Mouse (Mus musculus) WW6 (cell line): ENCODE data around the gene Recql5.

ENCODE experiments used
- DNase-seq: peaks from one replicate; pipeline ENCODE4 v3.0.0-alpha.2; 2013; ENCODE audit warnings: low read depth, low spot score

Recql5 gene

DNA sequence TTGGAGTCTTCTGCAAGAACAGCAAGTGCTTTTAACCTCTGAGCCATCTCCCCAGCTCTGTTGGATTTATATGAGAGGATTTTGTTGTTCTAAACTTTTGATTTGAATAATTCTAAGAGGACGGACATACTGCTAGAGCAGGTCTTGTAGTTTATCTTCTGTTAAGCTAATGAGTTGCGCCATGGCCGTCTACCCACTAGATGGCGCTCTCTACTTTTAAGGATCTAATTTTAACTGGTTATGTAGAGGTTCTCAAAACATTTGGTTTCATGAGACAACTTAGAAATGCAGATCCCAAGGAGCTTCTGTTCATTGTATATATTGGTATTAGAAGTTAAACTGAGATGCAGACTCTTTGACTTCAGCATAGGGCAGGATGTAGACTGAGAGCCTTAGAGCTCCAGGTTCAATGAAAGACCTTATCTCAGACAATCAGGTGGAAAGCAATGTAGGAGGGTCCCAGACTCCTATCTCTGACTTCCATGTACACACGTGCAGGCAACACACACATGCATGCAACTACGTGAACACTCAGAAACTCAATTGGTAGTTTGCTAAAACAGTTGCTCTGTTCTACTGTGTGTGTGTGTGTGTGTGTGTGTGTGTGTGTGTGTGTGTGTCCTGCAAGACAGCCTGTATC lies 6.5 kb upstream of the Recql5 start:
- DNase-seq: peak; percentile 43

DNA sequence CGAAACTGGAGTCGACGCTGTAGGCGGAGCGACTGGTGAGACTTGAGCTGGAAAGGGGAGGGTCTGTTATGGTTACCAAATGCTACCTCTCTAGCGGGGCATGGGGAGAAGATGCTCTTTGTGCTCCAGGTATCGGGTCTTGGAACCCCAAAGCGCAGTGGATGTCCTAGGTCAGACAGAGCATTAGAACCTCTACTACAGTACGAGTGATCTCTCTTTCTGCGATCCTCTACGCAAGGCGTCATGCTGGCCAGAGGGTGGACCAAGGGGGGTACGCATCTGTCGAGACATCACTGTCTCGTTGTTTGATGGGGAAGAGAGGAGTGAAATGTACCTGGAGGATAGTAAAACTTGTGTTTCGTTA lies 452 bp upstream of the Recql5 start:
- DNase-seq: no peak

DNA sequence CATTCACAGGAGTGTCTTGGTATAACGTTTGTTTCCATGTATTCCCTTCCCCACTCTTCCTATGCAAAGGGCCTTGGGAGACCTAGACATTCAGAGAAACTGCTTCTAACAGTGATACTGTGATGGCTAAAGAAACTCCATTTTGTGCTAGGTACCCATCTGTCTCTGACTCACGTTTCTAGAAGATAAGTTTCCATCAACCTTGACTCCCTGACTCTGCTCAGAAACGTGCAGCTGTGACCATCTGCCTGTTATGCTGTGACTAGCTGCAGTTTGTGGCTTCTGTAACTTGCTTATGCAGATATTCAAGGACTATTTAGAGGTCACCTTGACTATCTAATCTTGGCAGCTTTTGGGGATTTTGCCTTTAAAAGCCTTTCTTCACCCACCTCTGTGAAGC lies 2.0 kb downstream of the Recql5 start:
- no peak for DNase-seq

DNA sequence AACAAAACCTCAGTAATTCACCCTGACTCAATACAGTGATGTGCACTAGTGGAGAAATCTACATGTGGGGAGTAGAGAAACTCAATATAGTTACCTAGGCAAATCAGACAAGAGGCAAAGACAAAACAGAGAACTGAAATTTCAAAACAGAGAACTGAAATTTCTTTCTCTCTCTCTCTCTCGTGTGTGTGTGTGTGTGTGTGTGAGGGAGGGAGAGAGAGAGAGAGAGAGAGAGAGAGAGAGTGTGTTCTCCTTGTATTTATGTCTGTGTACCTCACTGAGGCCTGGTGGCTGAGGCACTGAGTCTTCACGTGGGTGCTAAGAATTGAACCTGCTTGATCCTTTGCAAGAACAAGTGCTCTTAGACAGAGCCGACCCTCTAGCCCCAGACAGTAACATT lies 3.5 kb downstream of the Recql5 start:
- no peak for DNase-seq

DNA sequence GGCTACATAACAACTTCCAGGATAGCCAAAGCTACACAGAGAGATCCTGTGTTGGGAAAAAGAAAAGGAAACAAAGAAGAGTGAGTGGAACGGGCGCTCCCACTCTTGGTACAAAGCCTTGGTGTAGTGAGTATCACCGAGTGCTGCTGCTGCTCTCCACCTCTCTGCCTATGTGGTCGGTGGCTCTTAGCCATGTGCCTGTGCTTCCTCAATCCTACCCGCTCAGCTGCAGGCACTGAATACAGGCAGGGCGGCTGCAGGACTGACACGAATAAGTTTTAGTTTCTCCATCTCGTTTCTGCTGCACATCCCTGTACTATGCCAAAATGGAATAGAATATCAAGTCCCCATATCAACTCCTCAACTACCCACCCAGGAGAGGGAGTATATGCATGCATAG lies 4.2 kb downstream of the Recql5 start:
- DNase-seq: no peak

DNA sequence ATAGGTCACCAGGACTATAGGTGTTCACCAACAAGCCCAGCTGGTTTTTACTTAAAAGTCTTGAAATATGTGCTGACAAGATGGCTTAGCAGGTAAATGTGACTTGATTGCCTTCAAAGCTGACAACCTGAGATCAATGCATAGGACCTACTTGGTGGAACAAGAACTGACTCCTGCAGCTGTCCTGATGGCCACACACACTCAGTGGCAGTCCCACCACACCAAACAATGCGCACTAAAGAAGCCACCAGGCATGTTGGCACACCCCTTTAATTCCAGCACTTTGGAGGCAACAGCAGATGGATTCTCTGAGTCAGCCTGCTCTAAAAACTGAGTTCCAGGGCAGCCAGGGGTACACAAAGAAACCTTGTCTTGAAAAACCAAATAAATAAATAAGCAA lies 11.3 kb downstream of the Recql5 start:
- no peak for DNase-seq

DNA sequence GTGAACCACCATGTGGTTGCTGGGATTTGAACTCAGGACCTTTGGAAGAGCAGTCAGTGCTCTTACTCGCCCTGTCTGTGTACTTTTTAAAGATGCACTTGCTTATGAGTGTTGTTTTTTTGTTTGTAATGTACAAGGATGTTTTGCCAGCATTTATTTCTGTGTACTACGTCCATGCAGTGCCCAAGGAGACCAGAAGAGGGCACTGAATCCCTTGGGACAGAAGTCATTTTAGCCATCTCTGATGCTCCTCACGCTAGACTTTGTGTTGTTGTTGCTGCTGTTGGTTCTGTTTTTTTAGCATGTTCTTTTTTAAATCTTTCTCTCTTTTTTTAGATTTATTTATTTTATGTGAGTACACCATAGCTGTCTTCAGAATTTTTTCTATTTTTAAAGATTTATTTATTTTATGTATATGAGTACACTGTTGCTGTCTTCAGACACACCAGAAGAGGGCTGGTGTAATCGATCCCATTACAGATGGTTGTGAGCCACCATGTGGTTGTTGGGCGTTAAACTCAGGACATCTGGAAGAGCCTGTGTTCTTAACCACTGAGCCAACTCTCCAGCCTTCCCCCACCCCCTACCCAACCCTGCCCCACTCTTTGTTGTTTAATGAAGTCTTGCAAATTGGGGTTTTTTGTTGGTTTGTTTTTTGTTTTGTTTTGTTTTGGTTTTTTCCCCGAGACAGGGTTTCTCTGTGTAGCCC lies 13.0 kb downstream of the Recql5 start:
- peak; percentile 45 for DNase-seq

DNA sequence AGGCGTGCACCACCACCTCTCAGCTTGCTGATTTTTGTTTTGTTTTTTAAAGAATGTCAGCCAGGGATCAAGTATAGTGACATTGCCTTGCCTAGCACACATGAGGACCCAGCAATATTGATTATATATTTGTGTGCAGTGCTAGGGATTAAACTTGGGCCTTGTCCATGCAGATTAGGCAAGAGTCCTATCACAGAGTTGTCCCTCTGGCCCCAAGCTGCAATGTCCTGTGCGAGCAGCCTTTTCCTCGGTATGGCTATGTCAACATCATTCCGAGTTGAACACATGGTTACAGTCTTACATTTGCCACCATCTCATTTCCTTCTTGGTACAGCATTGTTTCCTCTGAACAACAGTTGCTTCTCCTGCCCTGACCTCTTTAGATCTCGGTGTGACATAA lies 14.2 kb downstream of the Recql5 start:
- no peak for DNase-seq

DNA sequence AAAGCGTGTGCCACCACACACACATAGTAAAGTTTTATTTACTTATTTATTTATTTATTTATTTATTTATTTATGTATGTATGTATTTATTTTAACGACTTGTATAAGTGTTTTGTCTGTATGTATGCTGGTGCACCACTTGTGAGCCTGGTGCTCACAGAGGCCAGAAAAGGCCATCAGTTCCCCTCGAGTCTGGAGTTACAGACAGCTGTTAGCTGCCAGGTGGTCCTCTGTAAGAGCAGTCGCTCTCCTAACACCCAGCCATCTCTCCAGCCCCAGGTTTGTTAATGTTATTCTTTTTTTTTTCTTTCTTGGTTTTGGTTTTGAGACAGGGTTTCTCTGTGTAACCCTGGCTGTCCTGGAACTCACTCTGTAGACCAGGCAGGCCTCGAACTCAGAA lies 14.6 kb downstream of the Recql5 start:
- no peak for DNase-seq

DNA sequence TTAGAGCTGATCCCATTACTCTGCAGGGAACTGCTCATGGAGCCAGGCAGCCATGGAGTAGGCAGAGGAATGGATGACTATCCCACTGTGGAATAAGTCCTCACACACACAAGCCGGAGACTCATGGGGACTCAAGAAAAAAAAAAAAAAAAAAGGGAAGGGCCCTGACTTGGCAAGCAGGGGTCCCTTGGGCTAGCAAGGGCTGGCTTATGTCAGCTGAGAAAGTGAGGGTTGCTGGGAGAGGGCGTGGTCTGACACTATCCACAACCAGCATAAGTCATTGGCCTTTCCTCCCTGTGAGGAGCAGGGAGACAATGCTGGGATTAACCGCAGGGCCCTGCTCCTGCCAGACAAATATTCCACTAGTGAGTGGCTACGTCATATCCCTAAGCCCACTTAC lies 16.7 kb downstream of the Recql5 start:
- DNase-seq: no peak

DNA sequence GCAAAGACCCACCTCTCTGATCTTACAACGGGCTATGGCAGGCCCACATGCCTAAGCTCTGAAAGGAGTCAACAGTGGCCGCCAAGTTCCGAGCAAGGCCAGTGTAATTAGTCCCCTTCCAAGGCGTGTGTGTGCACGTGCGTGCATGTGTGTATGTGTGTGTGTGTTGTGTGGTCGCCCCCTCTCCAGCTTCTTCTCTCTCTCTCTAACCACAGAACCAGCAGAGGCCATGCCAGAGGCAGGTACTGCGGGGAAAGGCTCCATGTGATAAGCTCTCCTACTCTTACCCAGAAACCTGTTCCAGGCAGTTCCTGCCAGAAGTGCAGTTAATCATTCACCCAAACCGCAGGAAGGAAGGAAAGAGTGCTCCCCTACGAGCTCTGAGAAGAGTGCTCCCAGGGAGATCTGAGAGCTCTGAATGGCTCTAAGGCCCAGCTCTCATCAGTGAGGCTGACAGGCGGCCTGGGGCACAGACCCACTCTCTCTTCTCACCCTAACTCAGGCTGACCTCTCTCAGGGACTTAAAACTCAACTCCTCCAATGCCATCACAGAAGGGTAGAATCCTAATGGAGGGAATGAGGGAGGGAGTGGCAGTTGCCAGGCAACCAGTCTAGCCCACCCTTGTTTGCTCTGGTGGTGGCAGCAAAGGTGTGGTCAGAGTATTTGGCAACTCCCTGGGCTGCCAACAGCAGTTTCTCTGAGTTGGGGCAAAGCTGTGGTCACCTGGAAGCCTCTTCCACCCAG lies 21.5 kb downstream of the Recql5 start, which contains the start of gene Smim6:
Gene Smim6 (plus strand): TSS at position 386 of the 745 bp plus-strand sequence.
- no peak for DNase-seq

DNA sequence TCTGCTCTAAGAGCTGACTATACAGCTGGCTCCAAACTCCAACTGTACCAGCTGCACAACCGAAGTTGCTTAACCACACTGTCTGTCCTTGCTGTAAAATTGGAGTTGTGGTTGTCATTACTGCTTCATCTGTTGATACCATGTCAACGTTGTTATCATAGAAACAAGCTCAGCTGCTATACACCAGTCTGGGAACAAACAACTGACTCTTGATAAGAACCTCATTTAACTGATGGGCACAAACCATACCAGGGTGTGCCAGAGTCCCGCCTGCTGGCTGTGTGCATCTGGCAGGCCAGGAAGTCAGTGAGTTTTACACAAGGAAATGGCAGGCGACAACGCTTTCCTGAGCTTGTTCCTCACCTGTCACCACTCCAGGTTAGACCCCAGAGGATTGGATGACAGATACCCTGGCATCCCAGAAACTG lies 22.1 kb downstream of the Recql5 start:
- DNase-seq: no peak

DNA sequence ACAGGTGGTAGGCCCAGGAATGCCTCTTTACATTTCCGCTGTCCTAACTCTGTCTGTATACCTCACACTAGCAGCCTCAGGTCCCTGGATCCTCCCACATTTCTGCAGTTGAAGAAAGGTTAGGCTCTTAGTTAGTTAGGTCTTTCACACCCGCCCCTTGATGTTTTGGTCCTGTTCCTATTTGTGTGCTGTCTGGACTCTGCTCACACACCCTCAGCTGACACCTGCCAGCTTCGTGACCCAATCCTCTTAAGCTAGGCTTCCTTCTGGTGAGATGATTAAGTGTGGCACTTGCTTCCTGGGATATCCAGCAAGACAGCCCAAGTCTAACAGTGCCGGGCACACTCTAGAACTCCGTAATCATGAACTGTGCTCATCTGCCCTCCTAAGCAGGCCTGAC lies 26.8 kb downstream of the Recql5 start:
- no peak for DNase-seq

DNA sequence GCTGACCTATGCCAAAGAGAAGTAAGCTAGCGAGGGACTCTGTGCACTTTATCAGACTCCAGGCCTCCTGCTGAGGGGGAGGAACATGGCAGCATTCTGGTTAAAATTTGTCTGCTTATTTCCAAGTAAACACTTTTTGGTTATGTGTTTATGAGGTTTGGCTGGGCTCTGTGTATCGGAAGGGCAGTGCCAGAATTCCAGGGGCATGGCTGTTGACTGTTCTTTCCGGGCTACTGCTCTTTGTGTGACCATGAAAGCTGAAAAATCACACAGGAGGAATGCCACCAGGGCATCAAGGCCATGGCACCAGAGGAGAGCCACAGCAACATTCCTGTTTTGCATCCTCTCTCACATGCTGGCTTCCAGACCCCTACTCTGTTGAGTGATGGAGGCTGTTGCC lies 27.2 kb downstream of the Recql5 start:
- DNase-seq: no peak

DNA sequence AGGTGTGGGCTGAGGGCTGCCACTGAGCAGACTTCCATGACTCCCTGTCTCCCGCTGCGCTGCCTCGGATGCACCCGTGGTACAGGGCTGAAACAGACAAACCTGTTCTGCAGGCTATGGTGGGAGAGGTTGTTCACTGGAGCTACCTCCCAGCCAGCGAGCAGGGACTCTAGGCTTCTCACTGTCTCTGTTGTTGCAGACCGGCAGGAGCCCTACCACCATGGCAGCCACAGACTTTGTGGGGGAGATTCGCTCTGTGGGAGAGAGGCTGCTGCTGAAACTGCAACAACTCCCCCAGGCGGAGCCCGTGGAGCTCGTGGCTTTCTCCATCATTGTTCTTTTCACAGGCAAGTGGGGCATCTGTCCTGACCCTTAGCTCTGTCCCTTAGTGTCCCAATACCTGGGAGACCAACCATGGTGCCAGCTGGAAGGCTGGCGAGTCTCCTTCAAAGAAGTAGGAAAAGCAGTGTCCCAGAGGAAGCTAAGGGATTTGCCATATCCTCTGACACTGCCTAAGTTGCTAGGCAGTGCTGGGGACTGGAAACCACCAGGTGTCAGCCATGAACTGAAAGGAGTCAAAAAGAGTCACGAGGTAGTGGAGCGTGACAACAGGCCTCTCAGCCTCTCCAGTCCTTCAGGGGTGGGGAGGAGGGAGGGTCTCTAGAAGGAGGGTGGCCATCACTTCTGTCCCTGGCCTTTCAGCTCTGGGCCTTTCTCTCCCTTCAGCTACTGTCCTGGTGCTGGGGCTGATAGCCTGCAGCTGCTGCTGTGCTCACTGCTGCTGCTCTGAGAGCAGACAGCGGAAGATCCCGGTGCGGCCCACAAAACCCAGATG lies 28.1 kb downstream of the Recql5 start:
- DNase-seq: no peak

DNA sequence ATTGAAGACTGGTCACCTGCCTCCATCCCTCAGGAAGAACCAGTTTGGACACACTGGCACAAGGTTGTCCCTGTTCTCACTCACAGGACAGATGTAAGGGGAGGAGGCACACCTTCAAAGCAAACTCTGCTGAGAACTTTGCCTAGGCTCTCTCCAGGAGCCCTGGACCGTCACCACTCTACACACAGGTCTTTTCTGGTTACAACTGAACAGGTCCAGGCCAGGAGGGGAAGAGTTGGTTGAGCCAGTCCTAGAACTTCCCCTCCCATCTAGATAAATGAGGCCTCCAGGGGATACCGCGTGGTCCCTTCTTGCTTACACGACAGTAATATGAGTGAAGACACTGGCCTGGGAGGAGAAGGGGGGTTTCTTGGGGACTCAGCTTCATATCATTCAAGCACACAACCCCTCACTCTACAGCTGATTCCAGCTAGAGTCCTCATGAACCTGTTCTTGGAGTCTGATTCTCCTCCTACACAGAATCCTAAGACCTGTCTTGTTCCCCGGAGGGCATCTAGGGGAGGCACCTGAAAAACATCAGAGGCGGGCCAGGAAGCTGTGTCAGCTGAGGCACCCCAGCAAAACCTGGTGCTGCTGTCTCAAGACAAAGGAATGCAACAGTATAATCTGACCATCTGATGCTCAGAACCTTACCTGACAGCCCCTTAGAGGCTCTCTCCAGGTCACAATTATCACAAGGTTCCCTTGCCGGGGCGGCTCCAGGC lies 28.9 kb downstream of the Recql5 start:
- DNase-seq: no peak

DNA sequence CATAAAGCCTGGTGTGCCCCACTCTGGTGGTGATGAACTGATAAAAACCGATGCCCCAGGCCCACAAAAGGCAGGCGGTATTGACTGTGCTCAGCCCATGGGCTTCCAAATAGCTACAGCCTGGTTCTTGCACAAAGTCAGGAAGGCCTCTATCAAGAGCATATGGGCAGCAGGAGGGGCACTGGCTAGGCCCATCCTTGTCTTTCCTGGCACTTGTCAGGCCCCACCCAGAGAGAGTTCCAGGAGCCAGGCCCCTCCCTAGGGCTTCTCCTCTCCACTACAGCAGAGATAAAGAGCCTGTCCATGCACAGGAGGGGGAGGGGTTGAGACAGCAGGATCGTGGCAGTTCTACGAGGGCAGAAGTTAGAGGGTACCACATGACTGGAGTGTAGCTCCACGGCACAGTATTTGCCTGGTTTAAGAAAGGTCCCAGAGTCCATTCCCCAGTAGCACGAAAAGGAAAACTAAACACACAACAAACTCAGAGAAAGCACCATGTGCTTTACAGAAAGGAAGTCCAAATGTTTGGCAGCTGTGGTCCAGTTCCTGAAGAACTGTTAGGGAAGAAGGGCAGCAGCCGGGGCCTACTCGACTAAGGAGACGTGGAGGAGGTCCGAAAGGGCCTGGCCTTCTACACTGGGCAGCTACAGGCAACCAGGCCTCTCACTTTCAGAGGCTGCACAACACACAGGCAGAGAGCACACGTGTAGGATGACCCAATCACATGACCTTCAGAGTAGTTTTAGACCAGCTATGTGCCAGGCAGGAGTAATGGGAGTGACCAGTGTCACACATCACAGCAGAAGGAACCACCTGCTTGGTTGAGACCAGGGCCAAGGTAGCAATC lies 29.7 kb downstream of the Recql5 start:
- DNase-seq: no peak

DNA sequence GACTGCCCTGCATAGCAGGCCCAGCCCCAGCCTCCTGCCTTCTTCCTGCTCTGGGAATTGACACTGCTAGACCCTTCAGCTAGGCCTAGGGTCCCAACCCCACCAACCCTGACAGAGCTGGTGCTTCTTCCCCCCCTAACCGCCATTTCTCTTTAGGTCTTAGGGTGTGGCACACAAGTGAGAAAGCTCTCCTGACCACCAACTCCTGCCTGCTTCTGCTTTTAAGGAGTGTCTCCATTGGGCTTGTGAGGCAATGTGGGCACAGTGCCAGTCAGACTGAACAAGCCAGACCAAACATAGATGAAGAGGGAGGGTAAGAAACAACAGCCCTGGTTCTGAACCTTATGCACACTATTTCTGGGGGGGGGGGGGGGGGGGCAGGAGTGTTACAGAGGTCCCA lies 30.4 kb downstream of the Recql5 start:
- DNase-seq: no peak

DNA sequence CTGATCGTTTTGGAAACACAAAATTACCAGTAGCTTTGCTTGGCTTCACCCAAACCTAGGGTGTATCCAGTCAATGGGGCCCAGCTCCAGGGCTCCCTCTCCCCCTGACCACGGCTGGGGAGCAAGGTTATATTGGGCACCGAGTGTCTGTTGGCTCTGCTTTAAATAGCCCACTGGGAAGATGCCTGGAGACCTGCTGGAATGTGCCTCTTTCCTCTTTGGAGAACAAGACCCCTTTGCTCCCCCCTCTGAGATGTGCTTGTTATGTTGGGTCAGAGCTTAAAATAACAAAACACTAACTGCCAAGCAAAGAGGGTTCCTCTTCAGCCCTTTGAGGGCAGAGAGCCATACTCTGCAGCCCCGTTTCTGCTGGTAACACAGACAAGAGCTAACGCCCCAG lies 31.1 kb downstream of the Recql5 start:
- no peak for DNase-seq
